23 mouse cellular contexts compared by ENCODE assay signal in genomic region chr1:83345069-83345468, GRCm38 (mm10).
DNase-seq lines count a peak whose midpoint lies in the region; ATAC-seq and TF ChIP-seq lines count a peak whose summit lies in the region.
"Had no signal": no experiment of that assay in that cellular context is flagged by ENCODE, and none has a peak within 500 bp of the region (broad histone marks: within the 10 kb centered on the region; RNA-seq: fewer than 3 reads in every experiment).

No protein-coding gene starts in this region.

- no peak for TF ChIP-seq POLR2A in brain, embryonic 14.5 days (IDR thresholded peaks at IDR 0.05; ENCODE audit: borderline replicate concordance, extremely low read depth, insufficient read depth, insufficient read length, poor library complexity, severe bottlenecking)

- no peaks in the 10 kb centered on the region for H3K27me3 ChIP-seq in forebrain, embryonic 13.5 days
- no peaks in the 10 kb centered on the region for H3K27me3 ChIP-seq in forebrain, embryonic 10.5 days (ENCODE audit: poor library complexity, severe bottlenecking)
- no peaks in the 10 kb centered on the region for H3K27me3 ChIP-seq in heart, embryonic 14.5 days (ENCODE audit: control insufficient read depth, insufficient read depth, low read length)
- no peaks in the 10 kb centered on the region for H3K27me3 ChIP-seq in lung, embryonic 15.5 days
- H3K27me3 ChIP-seq: embryonic facial prominence, embryonic 13.5 days; hindbrain, embryonic 12.5 days; limb, embryonic 12.5 days; midbrain, embryonic 12.5 days had no signal

- intact Hi-C loops in heart, postnatal 14 days (cut with DNase I) = no loop called here

- WGBS in forebrain, embryonic 13.5 days = 38% methylated on average over 3 of the region's 3 CpGs
- WGBS in forebrain, embryonic 10.5 days = 74% methylated on average over 3 of the region's 3 CpGs
- WGBS in heart, embryonic 14.5 days = 17% methylated on average over 3 of the region's 3 CpGs
- WGBS in lung, embryonic 15.5 days = 31% methylated on average over 3 of the region's 3 CpGs

- TF ChIP-seq CTCF in brain, embryonic 14.5 days (IDR thresholded peaks at IDR 0.05; ENCODE audit: borderline replicate concordance, extremely low read depth, insufficient read depth, insufficient read length) = no peak

- no peaks in the 10 kb centered on the region for H3K36me3 ChIP-seq in forebrain, embryonic 13.5 days (ENCODE audit: poor library complexity, severe bottlenecking)
- H3K36me3 ChIP-seq in forebrain, embryonic 10.5 days (replicated peaks) = no peaks in the 10 kb centered on the region
- no peaks in the 10 kb centered on the region for H3K36me3 ChIP-seq in heart, embryonic 14.5 days (ENCODE audit: control insufficient read depth, insufficient read depth, low read length)
- no peaks in the 10 kb centered on the region for H3K36me3 ChIP-seq in lung, embryonic 15.5 days
- H3K36me3 ChIP-seq: embryonic facial prominence, embryonic 13.5 days; hindbrain, embryonic 12.5 days; limb, embryonic 12.5 days; midbrain, embryonic 12.5 days had no signal

- H3K4me2 ChIP-seq in forebrain, embryonic 13.5 days = no peak overlapping the region
- H3K4me2 ChIP-seq in heart, embryonic 14.5 days (ENCODE audit: low read length) = peak overlapping the region; percentile 60
- 0 out of 2 replicates have a peak overlapping the region, but pooled peaks have one; percentile 16 for H3K4me2 ChIP-seq in lung, embryonic 15.5 days
- H3K4me2 ChIP-seq: embryonic facial prominence, embryonic 13.5 days; hindbrain, embryonic 12.5 days; limb, embryonic 12.5 days; liver, embryonic 11.5 days; midbrain, embryonic 12.5 days had no signal

- no peak overlapping the region for H3K4me3 ChIP-seq in forebrain, embryonic 13.5 days
- H3K4me3 ChIP-seq in forebrain, embryonic 10.5 days = no peak overlapping the region
- no peak overlapping the region for H3K4me3 ChIP-seq in heart, embryonic 14.5 days (ENCODE audit: control insufficient read depth in 1 of 2, insufficient read depth in 1 of 2, low read depth in 1 of 2, low read length in 2 of 2)
- no peak overlapping the region for H3K4me3 ChIP-seq in lung, embryonic 15.5 days
- H3K4me3 ChIP-seq: embryonic facial prominence, embryonic 13.5 days; erythroblast, embryonic 14.5 days; hindbrain, embryonic 12.5 days; limb, embryonic 12.5 days; midbrain, embryonic 12.5 days had no signal

- H3K27ac ChIP-seq in forebrain, embryonic 13.5 days = no peak overlapping the region
- H3K27ac ChIP-seq in forebrain, embryonic 10.5 days = no peak overlapping the region
- H3K27ac ChIP-seq in heart, embryonic 14.5 days (replicated peaks in 1 of 2; ENCODE audit: control insufficient read depth in 1 of 2, insufficient read depth in 1 of 2, low read depth in 2 of 2, low read length in 2 of 2) = peak overlapping the region; percentile 94 to 99
- H3K27ac ChIP-seq in lung, embryonic 15.5 days = no peak overlapping the region
- H3K27ac ChIP-seq: embryonic facial prominence, embryonic 13.5 days; hindbrain, embryonic 12.5 days; limb, embryonic 12.5 days; macrophage; midbrain, embryonic 12.5 days; stomach, postnatal 0 days had no signal

- no peaks in the 10 kb centered on the region for H3K9me3 ChIP-seq in forebrain, embryonic 13.5 days (replicated peaks)
- no peaks in the 10 kb centered on the region for H3K9me3 ChIP-seq in forebrain, embryonic 10.5 days
- no peaks in the 10 kb centered on the region for H3K9me3 ChIP-seq in heart, embryonic 14.5 days (ENCODE audit: control insufficient read depth, low read length)
- H3K9me3 ChIP-seq in lung, embryonic 15.5 days = no peaks in the 10 kb centered on the region
- H3K9me3 ChIP-seq: embryonic facial prominence, embryonic 13.5 days; hindbrain, embryonic 12.5 days; limb, embryonic 12.5 days; midbrain, embryonic 12.5 days had no signal

- no peak overlapping the region for H3K9ac ChIP-seq in forebrain, embryonic 13.5 days
- no peak overlapping the region; the same call in 1 of the 2 replicates for H3K9ac ChIP-seq in heart, embryonic 14.5 days (ENCODE audit: low read length)
- no peak overlapping the region for H3K9ac ChIP-seq in lung, embryonic 15.5 days
- H3K9ac ChIP-seq: embryonic facial prominence, embryonic 13.5 days; hindbrain, embryonic 12.5 days; limb, embryonic 12.5 days; liver, postnatal 0 days; midbrain, embryonic 12.5 days had no signal

- ATAC-seq in forebrain, embryonic 13.5 days = peak; percentile 51; the same call in 1 of the 2 replicates
- no peak for ATAC-seq in heart, embryonic 14.5 days (ENCODE audit: insufficient number of reproducible peaks, insufficient read depth, low FRiP score, low read depth)
- ATAC-seq in lung, embryonic 15.5 days (ENCODE audit: borderline replicate concordance, extremely low read depth, low FRiP score, low TSS enrichment) = no peak
- ATAC-seq: activated CD4-positive, CD25-positive, alpha-beta regulatory T cell, adult 4 months; intestine, postnatal 0 days; liver, postnatal 0 days had no signal

- no peaks in the 10 kb centered on the region for H3K4me1 ChIP-seq in forebrain, embryonic 13.5 days
- H3K4me1 ChIP-seq in forebrain, embryonic 10.5 days = no peaks in the 10 kb centered on the region
- H3K4me1 ChIP-seq in heart, embryonic 14.5 days (ENCODE audit: control insufficient read depth in 2 of 2, insufficient read depth in 2 of 2, low read length in 2 of 2) = peaks cover 5 to 17% of the 10 kb centered on the region in 2 experiments
- no peaks in the 10 kb centered on the region for H3K4me1 ChIP-seq in lung, embryonic 15.5 days
- H3K4me1 ChIP-seq: embryonic facial prominence, embryonic 13.5 days; hindbrain, embryonic 12.5 days; limb, embryonic 12.5 days; midbrain, embryonic 12.5 days had no signal

- DNase-seq in forebrain, embryonic 10.5 days (ENCODE audit: extremely low spot score, low spot score) = no peak
- DNase-seq in heart, postnatal 14 days = no peak
- no peak for DNase-seq in lung, postnatal 14 days
- DNase-seq in brain, embryonic 14.5 days (ENCODE audit: low read depth) = peak; percentile 29
- DNase-seq in cerebellum, adult 11 months = no peak
- DNase-seq: adrenal gland, adult 8-10 months; gastrocnemius, postnatal 10 days; kidney, postnatal 25 days; liver, postnatal 0 days; thymus, adult 2 months had no signal

Comparison
In these comparisons a context has a peak if more than half of its experiments do, and no peak if none do; other contexts are left out.
1. H3K27ac ChIP-seq: peak in heart, embryonic 14.5 days (2 of 2); none in forebrain, embryonic 13.5 days (single experiment), forebrain, embryonic 10.5 days (single experiment) and lung, embryonic 15.5 days (single experiment).